Mouse (Mus musculus): ENCODE measurements around the gene Lgalsl. TPM values are rescaled to one million over a fixed set of nuclear protein-coding genes. Genes with fewer than 3 reads are reported as not detected.

Lgalsl gene
- polyA plus RNA-seq, 1 experiment from 2014 or later, result 26.0 TPM

GRCm38 (mm10) chr11:20862101-20862500, 31.2 kb upstream of the Lgalsl start:
- H3K4me1 ChIP-seq (ENCODE audit: control insufficient read depth, insufficient read depth, low read length), result peaks cover 3% of the 10 kb centered on the region
- H3K36me3 ChIP-seq (ENCODE audit: control insufficient read depth, insufficient read depth, low read length), result no peaks in the 10 kb centered on the region
- H3K4me2 ChIP-seq (ENCODE audit: low read depth), result no peak overlapping the region
- H3K27ac ChIP-seq (ENCODE audit: low read depth, low read length), result no peak overlapping the region
- ATAC-seq (ENCODE audit: insufficient read depth, low FRiP score, low TSS enrichment) (no peak), DNase-seq (ENCODE audit: low spot score) (no peak)
- H3K27me3 ChIP-seq (ENCODE audit: control insufficient read depth, insufficient read depth, low read length), result no peaks in the 10 kb centered on the region
- no peak overlapping the region for H3K9ac ChIP-seq (ENCODE audit: low read length)
- 84% methylated on average over 5 of the region's 5 CpGs for WGBS
- no peaks in the 10 kb centered on the region for H3K9me3 ChIP-seq (ENCODE audit: control insufficient read depth, low read length)
- H3K4me3 ChIP-seq (ENCODE audit: low read depth, low read length), result no peak overlapping the region

GRCm38 (mm10) chr11:20860351-20860750, 29.5 kb upstream of the Lgalsl start:
- peaks cover 3% of the 10 kb centered on the region for H3K4me1 ChIP-seq (ENCODE audit: control insufficient read depth, insufficient read depth, low read length)
- H3K4me3 ChIP-seq (ENCODE audit: low read depth, low read length), result no peak overlapping the region
- H3K36me3 ChIP-seq (ENCODE audit: control insufficient read depth, insufficient read depth, low read length), result no peaks in the 10 kb centered on the region
- no peak overlapping the region for H3K9ac ChIP-seq (ENCODE audit: low read length)
- H3K9me3 ChIP-seq (ENCODE audit: control insufficient read depth, low read length), result no peaks in the 10 kb centered on the region
- no peak overlapping the region for H3K4me2 ChIP-seq (ENCODE audit: low read depth)
- H3K27me3 ChIP-seq (ENCODE audit: control insufficient read depth, insufficient read depth, low read length), result no peaks in the 10 kb centered on the region
- no peak overlapping the region for H3K27ac ChIP-seq (ENCODE audit: low read depth, low read length)
- ATAC-seq (ENCODE audit: insufficient read depth, low FRiP score, low TSS enrichment) (no peak), DNase-seq (ENCODE audit: low spot score) (no peak)
- 93% methylated on average over 3 of the region's 3 CpGs for WGBS

GRCm38 (mm10) chr11:20859858-20860257, 29.0 kb upstream of the Lgalsl start:
- no peak overlapping the region for H3K4me3 ChIP-seq (ENCODE audit: low read depth, low read length)
- DNase-seq (ENCODE audit: low spot score) (no peak), ATAC-seq (ENCODE audit: insufficient read depth, low FRiP score, low TSS enrichment) (no peak)
- no peaks in the 10 kb centered on the region for H3K9me3 ChIP-seq (ENCODE audit: control insufficient read depth, low read length)
- no peak overlapping the region for H3K4me2 ChIP-seq (ENCODE audit: low read depth)
- whole genome bisulfite sequencing, result 43% methylated on average over 6 of the region's 6 CpGs
- no peak overlapping the region for H3K27ac ChIP-seq (ENCODE audit: low read depth, low read length)
- H3K4me1 ChIP-seq (ENCODE audit: control insufficient read depth, insufficient read depth, low read length), result peaks cover 3% of the 10 kb centered on the region
- no peaks in the 10 kb centered on the region for H3K27me3 ChIP-seq (ENCODE audit: control insufficient read depth, insufficient read depth, low read length)
- H3K36me3 ChIP-seq (ENCODE audit: control insufficient read depth, insufficient read depth, low read length), result no peaks in the 10 kb centered on the region
- H3K9ac ChIP-seq (ENCODE audit: low read length), result no peak overlapping the region

- Histone ChIP-seq H3K27ac (ENCODE audit: low read depth, low read length) (no peak overlapping the region), H3K36me3 (ENCODE audit: control insufficient read depth, insufficient read depth, low read length) (no peaks in the 10 kb centered on the region), H3K4me2 (ENCODE audit: low read depth) (no peak overlapping the region), H3K9me3 (ENCODE audit: control insufficient read depth, low read length) (no peaks in the 10 kb centered on the region), H3K4me3 (ENCODE audit: low read depth, low read length) (no peak overlapping the region), H3K9ac (ENCODE audit: low read length) (no peak overlapping the region), H3K27me3 (ENCODE audit: control insufficient read depth, insufficient read depth, low read length) (no peaks in the 10 kb centered on the region), H3K4me1 (ENCODE audit: control insufficient read depth, insufficient read depth, low read length) (peaks cover 7% of the 10 kb centered on the region)
- ATAC-seq (ENCODE audit: insufficient read depth, low FRiP score, low TSS enrichment) (no peak; the same call in 1 of the 2 replicates), DNase-seq (ENCODE audit: low spot score) (peak; percentile 30)
- WGBS, result 26% methylated on average over 9 of the region's 9 CpGs
Measured at GRCm38 (mm10) chr11:20858921-20859668, 28.2 kb upstream of the Lgalsl start.

GRCm38 (mm10) chr11:20857921-20858320, 27.1 kb upstream of the Lgalsl start:
- WGBS, result 84% methylated on average over 4 of the region's 4 CpGs

GRCm38 (mm10) chr11:20854032-20854741, 23.3 kb upstream of the Lgalsl start:
- H3K4me2 ChIP-seq (ENCODE audit: low read depth), result no peak overlapping the region
- H3K4me3 ChIP-seq (ENCODE audit: low read depth, low read length), result no peak overlapping the region
- no peak overlapping the region for H3K27ac ChIP-seq (ENCODE audit: low read depth, low read length)
- DNase-seq (ENCODE audit: low spot score) (peak; percentile 8), ATAC-seq (ENCODE audit: insufficient read depth, low FRiP score, low TSS enrichment) (peak; percentile 55; the same call in 1 of the 2 replicates)
- H3K9ac ChIP-seq (ENCODE audit: low read length), result no peak overlapping the region
- H3K4me1 ChIP-seq (ENCODE audit: control insufficient read depth, insufficient read depth, low read length), result peaks cover 4% of the 10 kb centered on the region
- no peaks in the 10 kb centered on the region for H3K36me3 ChIP-seq (ENCODE audit: control insufficient read depth, insufficient read depth, low read length)
- H3K27me3 ChIP-seq (ENCODE audit: control insufficient read depth, insufficient read depth, low read length), result no peaks in the 10 kb centered on the region
- no peaks in the 10 kb centered on the region for H3K9me3 ChIP-seq (ENCODE audit: control insufficient read depth, low read length)
- 44% methylated on average over 4 of the region's 4 CpGs for WGBS

More at GRCm38 (mm10) chr11:20857921-20858320, 27.1 kb upstream of the Lgalsl start:
- H3K4me2 ChIP-seq (ENCODE audit: low read depth), result no peak overlapping the region
- no peaks in the 10 kb centered on the region for H3K27me3 ChIP-seq (ENCODE audit: control insufficient read depth, insufficient read depth, low read length)
- ATAC-seq (ENCODE audit: insufficient read depth, low FRiP score, low TSS enrichment), result no peak
- H3K27ac ChIP-seq (ENCODE audit: low read depth, low read length), result no peak overlapping the region
- no peak overlapping the region for H3K4me3 ChIP-seq (ENCODE audit: low read depth, low read length)
- no peaks in the 10 kb centered on the region for H3K9me3 ChIP-seq (ENCODE audit: control insufficient read depth, low read length)
- peaks cover 7% of the 10 kb centered on the region for H3K4me1 ChIP-seq (ENCODE audit: control insufficient read depth, insufficient read depth, low read length)
- no peak overlapping the region for H3K9ac ChIP-seq (ENCODE audit: low read length)
- no peaks in the 10 kb centered on the region for H3K36me3 ChIP-seq (ENCODE audit: control insufficient read depth, insufficient read depth, low read length)
- DNase-seq (ENCODE audit: low spot score), result no peak

- H3K27me3 ChIP-seq (ENCODE audit: control insufficient read depth, insufficient read depth, low read length), result no peaks in the 10 kb centered on the region
- no peak overlapping the region for H3K27ac ChIP-seq (ENCODE audit: low read depth, low read length)
- H3K4me3 ChIP-seq (ENCODE audit: low read depth, low read length), result no peak overlapping the region
- no peaks in the 10 kb centered on the region for H3K9me3 ChIP-seq (ENCODE audit: control insufficient read depth, low read length)
- no peaks in the 10 kb centered on the region for H3K36me3 ChIP-seq (ENCODE audit: control insufficient read depth, insufficient read depth, low read length)
- 94% methylated on average over 1 of the region's 1 CpGs for WGBS
- H3K9ac ChIP-seq (ENCODE audit: low read length), result no peak overlapping the region
- no peak overlapping the region for H3K4me2 ChIP-seq (ENCODE audit: low read depth)
- H3K4me1 ChIP-seq (ENCODE audit: control insufficient read depth, insufficient read depth, low read length), result peaks cover 4% of the 10 kb centered on the region; the same call in 1 of the 2 replicates
- DNase-seq (ENCODE audit: low spot score) (no peak), ATAC-seq (ENCODE audit: insufficient read depth, low FRiP score, low TSS enrichment) (no peak)
Measured at GRCm38 (mm10) chr11:20850196-20850595, 19.3 kb upstream of the Lgalsl start.

- H3K9me3 ChIP-seq (ENCODE audit: control insufficient read depth, low read length), result no peaks in the 10 kb centered on the region
- no peak for ATAC-seq (ENCODE audit: insufficient read depth, low FRiP score, low TSS enrichment)
- no peaks in the 10 kb centered on the region for H3K36me3 ChIP-seq (ENCODE audit: control insufficient read depth, insufficient read depth, low read length)
- WGBS, result 77% methylated on average over 5 of the region's 5 CpGs
- no peak overlapping the region for H3K27ac ChIP-seq (ENCODE audit: low read depth, low read length)
- DNase-seq (ENCODE audit: low spot score), result no peak
- no peak overlapping the region for H3K4me3 ChIP-seq (ENCODE audit: low read depth, low read length)
- H3K4me2 ChIP-seq (ENCODE audit: low read depth), result no peak overlapping the region
- H3K9ac ChIP-seq (ENCODE audit: low read length), result no peak overlapping the region
- peaks cover 3% of the 10 kb centered on the region; the same call in 1 of the 2 replicates for H3K4me1 ChIP-seq (ENCODE audit: control insufficient read depth, insufficient read depth, low read length)
- no peaks in the 10 kb centered on the region for H3K27me3 ChIP-seq (ENCODE audit: control insufficient read depth, insufficient read depth, low read length)
Measured at GRCm38 (mm10) chr11:20849403-20849802, 18.5 kb upstream of the Lgalsl start.

GRCm38 (mm10) chr11:20837366-20837765, 6.5 kb upstream of the Lgalsl start:
- no peak for ATAC-seq (ENCODE audit: insufficient read depth, low FRiP score, low TSS enrichment)
- no peak overlapping the region for H3K27ac ChIP-seq (ENCODE audit: low read depth, low read length)
- WGBS, result 84% methylated on average over 5 of the region's 5 CpGs

More at GRCm38 (mm10) chr11:20837366-20837765, 6.5 kb upstream of the Lgalsl start:
- H3K4me2 ChIP-seq (ENCODE audit: low read depth), result no peak overlapping the region
- H3K36me3 ChIP-seq (ENCODE audit: control insufficient read depth, insufficient read depth, low read length), result no peaks in the 10 kb centered on the region
- no peaks in the 10 kb centered on the region for H3K4me1 ChIP-seq (ENCODE audit: control insufficient read depth, insufficient read depth, low read length)
- H3K27me3 ChIP-seq (ENCODE audit: control insufficient read depth, insufficient read depth, low read length), result no peaks in the 10 kb centered on the region
- no peak for DNase-seq (ENCODE audit: low spot score)
- H3K9ac ChIP-seq (ENCODE audit: low read length), result no peak overlapping the region
- no peak overlapping the region for H3K4me3 ChIP-seq (ENCODE audit: low read depth, low read length)
- no peaks in the 10 kb centered on the region for H3K9me3 ChIP-seq (ENCODE audit: control insufficient read depth, low read length)
